Mouse (Mus musculus): ENCODE data around the gene Ceacam19.
A peak's percentile ranks its signal among the peaks of the same experiment; 100 is the strongest.
"Not testable (repeated sequence)": the region's sequence is repeated elsewhere in the genome, so short reads cannot be mapped to it uniquely, and the experiment has no call there.

The Ceacam19 gene

DNA sequence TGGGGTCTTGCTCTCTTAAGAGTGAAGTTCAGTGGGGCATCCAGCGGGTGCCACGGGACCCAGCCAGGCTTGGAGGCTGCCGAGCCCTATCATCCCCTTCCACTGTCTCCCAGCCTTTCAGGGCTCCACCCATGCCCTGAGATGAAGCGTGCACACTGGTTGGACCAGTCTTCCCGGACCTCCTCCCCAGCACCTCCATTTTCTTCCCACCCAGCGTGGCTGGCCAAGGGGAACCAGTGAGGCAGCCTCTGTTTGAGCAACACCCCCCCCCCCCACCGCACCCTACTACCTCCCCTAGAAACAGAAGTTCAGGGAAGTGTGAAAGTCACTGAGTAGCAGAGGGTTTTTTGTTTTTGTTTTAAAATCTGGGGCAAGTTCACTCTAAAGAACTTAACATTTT lies at the start of gene Ceacam19:
Ceacam19 (minus strand) TSS at position 117 of the 400 bp plus-strand sequence.
- no peak for DNase-seq

DNA sequence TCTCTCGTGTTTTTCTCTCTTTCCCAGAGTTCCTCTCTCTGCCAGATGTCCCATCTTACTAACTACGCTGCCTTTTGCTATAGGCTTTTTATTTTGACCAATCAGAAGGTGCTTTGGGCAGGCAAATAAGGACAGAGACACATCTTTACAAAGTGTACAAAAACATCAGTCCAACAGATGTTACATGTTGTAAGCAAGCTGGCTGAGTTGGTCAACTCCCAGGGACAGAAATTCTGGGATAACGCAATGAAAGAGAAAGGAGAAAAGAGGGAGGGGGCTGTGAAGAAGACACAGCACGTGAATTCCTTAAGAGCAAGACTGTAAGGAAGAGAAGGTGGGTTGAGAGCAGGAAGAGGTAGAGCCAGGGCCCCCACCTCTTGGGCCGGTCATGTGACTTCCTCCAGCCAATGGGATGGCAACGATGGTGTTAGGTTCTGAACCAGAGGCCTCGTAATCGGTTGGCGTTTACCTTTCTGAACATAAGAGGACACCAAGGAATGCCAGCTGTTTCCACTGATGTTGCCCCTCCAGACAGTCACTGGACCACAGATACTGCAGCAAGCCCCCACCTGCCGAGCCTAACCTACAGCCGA lies 49.6 kb upstream of the Ceacam19 start:
- no peak for DNase-seq

DNA sequence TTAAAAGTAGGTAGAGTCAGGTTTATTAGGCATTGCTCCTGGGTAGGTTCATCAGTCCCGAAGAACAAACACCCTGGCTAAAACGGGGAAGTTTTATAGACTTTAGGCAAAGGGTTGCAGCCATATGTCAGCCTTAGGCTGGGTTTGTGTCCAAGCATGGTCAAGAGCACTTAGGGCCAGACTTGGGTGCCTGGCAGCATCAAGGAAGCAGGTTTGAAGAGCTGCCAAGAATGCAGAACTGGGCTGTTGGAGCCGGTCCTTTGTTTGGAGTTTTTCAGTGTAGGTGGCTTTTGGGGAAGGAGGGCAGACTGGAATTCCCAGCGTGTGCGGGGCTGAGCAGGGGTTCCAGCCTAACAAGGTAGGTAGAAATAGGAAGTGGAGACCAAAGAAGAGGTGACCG lies 48.2 kb upstream of the Ceacam19 start:
- DNase-seq: peak in 1 of 2 experiments; percentile 52

DNA sequence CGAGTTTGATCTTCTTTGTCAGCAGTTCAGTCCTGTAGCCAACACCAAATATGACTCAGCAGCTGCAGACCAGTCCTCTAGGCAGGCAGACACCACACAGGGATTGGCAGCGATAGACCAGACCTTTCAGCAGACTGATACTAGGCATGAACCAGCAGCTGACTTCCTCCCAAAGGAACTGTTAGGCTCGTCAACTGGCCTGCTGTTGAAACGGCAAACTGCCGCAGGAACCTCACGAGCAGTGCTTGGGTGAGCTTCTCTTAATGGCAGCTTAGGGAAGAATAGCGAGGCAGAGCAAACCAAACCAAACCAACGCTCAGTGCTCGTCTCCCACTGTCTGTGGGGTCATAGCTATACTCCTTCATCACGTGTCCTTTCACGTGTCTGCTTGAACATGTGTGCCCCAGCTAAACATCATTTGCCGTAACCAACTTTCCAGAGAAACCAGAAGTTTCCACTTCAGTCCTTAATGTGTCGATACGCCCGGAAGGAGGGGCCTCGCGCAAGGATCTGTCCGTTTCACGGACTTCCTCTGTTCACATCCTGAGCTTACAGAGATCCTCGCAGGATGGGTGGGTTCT lies 47.5 kb upstream of the Ceacam19 start:
- no peak for DNase-seq

DNA sequence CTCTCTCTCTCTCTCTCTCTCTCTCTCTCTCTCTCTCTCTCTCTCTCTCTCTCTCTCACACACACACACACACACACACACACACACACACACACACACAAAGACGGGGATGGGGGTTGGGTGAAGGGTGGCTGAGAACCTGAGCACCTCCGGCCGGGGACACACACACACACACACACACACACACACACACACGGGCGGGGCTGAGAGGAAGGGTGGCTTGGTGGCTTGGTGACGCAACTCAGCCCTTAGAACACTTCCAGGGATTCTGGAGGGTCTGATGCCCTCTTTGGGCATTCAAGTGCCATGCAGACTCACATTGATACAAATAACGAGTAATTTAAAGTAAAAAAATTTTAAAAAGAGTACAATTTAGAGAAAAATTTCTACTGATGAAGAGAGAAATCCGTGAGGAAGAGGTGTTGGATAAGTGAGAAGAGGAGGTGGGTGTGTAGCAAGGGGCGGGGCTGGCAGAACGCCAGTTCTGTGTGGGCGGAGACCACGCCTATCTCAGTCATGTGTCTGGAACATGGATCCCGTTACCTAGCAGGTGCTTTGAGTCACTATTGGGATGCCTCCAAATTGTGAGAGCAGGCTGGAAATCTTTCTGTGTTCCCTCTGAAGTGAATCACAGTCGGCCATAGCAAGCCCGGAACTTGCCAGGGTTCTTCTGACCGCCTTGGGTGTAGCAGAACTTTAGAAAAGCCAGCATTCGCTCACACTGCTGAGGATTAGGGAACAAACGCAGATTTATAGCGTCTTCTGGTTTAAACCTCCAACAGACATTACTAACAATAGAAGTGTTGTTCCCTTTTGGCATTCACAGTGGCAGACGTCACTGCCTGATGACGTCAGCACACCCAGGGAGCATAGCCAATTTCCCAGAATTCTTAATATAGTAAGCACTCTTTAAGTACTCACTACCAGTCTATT lies 45.4 kb upstream of the Ceacam19 start:
- DNase-seq: peak; percentile 40 to 58

DNA sequence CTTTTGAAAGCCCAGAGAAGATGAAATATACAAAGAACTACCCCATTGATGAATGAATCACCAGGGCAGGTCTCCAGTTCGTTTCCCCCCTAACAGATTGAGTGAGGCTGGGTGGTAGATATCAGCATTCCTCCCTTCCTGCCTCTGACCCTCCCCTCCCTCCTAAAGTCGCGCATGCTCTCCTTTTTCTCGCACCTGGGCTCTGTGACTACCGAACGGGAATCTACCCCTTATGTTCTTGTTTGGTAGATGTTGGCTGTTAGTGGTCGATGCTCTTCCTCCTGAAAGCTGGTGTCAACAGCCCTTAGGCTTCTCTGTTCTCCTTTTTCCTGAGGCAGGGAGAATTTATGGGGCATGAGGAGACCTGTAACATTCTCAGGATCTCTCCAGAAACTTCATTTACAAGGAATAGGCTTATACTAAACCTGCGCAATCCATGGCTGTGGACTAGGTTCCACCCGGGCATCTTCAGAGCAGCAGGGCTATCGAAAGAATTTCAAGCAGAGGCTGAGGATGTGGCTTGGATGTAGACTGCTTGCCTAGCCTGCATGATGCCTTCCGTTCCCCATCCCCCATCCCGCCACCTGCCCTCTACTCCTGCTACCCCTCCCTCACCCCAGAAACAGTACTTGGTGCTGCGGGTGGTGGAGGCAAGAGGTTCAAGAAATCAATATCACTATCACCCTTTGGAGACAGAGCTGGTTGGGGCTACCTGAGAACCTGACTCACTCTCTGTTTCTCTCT lies 44.5 kb upstream of the Ceacam19 start:
- no peak for DNase-seq

DNA sequence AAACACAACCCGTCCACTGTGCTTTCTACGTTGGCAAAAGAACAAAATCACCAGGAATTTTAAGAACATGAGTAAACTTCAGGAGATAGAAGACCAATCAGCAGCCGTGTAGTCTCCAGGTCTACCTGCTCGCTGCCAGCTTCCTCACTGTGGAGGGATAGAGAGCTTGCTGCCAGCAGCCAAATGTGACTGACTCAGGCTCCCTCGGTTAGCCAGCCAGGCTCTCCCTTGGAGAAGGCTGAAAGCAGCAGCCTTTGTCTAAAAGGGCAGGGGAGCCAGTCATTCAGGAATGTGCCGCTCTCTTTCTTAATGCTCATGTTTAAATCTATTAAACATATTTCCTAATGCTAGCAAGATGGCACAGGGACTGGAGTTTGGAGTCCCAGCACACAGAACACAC lies 42.7 kb upstream of the Ceacam19 start:
- not testable (repeated sequence) for DNase-seq

DNA sequence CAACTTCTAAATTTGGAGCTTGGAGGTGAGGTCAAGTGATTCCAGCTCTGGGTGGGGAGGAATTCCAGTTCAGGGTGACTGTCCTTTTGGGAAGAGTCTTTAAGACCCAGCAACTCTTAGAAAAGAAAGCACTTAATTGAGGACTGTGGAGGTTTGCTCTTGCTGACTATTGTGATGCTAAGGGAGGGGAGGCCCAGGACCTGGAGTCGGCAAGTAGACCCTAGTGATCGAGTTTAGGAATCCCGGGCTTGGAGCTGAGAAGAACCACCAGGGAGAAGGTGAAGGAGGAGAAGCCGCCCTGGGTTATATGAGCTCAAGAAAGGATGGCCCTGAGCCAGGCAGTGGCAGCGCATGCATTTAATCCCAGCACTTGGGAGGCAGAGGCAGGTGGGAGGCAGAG lies 40.7 kb upstream of the Ceacam19 start:
- DNase-seq: no peak

DNA sequence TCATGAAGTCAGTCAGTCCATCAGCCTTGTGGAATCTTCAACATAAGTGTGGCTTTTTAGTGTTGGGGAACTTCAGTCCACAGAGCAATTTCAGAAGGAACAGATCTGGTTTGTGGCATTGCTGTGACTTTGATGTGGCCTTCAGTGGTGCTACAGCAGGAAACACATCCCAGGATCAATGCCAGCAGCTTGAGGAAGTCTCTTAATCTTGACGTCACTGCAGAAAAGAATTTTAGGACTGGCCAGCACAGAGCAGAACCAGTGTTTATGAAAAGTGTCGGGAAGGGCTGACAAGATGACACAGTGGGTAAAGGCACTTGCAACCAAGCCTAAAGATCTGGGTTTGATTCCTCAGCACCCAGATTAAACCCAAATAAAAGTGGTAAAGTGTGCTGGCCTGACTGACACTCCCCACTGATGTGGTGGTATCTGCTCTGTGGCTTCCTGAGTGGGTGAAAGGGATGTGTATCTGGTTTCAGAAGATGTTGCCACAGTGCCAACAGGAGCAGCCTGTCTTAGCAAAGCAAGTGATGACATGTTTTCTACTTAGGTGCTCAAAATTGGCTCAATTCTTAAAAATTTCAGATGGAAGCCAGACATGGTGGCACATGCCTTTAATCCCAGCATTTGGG lies 39.2 kb upstream of the Ceacam19 start:
- DNase-seq: peak in 1 of 2 experiments; percentile 29

DNA sequence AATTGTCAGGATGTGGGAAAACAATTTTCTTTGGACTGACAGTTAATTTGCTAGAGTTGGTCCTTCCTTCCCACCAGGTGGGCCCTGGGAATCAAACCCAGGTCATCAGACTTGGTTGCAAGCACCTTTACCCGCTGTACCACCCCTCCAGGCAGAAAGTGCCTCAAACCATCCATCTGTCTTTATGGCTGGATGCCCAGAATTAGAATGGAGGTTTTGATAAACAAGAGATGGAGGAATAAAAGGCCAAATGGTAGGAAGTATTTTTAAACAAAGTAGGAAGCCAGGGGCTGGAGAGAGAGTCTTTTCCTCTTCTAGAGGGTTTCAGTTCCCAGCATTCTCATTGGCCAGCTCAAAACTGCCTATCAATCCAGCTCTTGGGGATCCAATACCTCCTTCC lies 37.6 kb upstream of the Ceacam19 start:
- no peak for DNase-seq

DNA sequence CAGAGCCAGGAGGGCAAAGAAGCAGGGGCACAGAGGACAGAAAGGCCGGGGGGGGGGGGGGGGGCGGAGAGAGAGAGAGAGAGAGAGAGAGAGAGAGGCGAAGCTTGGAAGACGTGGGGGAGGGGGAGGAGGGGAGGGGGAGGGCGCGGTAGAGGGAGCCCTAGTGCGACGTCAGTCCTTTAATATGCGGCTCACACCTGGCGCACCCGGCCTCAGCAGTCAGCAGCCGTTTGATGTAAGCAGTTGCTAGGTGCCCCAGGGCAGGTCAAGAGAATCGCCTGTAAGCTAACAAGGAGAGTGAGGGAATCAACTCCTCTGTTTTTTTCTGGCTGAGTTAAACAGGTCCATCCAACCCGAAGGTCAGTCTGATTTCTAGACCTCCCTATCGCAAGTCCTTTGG lies 36.0 kb upstream of the Ceacam19 start:
- DNase-seq: no peak

DNA sequence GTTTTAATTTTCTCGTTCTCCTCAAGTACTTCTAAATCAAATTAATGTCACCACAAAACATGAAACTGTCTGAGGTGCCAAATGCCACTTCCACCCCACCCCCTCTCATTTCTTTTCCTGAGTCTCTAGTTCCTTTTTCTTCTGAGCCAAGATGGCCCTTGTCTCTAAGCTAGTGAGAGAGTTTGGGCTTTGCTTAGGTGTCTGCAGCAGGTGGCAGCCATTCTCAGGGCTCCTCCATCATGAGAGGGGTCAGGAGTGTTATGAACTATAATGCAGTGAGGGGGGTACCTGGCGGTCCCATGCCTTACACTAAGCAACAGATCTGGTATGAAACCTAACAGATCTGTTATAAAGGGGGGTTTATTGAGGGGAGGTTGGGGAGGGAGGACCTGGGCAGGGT lies 35.6 kb upstream of the Ceacam19 start:
- DNase-seq: no peak

DNA sequence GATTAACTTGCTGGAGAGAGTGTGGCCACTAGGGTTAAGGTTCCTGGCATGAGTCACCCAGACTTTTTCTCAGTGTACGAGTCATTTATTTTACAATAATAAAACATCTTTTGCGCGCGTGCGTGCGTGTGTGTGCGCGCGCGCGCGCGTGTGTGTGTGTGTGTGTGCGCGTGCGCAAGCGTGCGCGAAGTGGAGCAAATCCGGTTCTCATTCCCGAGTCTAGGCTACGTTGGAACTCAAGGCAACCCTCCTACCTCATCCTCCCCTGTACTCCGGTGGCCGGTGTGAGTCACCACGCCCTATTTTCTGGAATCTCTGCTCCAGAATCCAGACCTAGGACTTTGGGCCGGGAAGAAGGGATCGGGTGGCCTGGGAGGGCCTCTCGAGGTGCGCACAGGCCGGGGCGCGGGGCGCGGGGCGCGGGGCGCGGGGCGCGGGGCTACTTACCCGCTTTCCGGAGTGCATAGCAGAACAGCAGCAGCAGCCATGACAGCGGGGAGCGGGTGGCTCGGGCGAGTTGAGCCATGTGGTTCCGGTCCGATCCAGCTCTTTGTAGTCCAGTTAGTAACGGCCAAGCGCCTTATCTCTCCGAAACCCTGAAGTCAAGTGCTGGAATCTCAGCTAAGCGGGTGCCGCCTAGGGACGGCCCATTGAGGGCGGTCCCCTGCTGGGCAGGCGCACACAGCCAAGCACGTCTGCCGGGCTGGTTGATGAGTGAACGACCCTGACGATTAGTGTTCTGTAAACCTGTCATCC lies 32.9 kb upstream of the Ceacam19 start, which contains the start of gene Pvr:
Pvr (minus strand) TSS at position 655 of the 756 bp plus-strand sequence.
- DNase-seq: peak; percentile 83 to 86

DNA sequence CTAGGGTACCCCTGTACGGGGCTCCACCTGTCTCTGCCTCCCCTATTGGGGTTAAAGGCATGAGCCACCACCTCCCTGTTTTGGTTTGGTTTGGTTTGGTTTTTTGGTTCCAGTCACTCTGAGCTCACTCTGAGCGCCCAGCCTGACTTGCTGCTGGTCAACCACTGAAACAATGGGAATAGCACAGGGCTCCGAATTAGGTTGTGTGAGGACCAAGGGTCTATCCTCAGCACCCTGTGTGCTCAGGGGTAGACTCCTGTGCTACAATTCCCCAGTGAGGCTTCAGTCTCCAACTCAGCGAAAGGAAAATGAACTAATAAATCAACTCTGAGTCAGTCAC lies 32.4 kb upstream of the Ceacam19 start:
- DNase-seq: no peak

DNA sequence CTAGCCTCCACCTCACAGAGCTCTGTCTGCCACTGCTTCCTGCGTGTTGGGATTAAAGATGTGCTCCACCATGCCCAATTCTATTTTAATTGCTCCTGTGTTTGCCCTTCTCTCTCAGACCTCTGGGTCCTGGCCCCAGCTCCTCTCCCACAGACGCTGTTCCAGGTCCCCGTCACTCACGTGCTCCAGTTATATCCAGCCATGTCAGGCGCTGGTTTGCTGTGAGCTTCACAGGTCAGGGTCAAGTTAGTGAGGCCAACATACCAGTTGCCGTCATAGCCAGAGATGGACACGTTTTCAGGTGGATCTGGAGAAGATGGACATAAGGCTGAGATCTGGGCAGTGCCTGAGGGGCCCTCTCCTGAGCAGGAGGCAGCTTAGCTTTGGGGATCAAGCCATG lies 26.8 kb upstream of the Ceacam19 start:
- DNase-seq: no peak

DNA sequence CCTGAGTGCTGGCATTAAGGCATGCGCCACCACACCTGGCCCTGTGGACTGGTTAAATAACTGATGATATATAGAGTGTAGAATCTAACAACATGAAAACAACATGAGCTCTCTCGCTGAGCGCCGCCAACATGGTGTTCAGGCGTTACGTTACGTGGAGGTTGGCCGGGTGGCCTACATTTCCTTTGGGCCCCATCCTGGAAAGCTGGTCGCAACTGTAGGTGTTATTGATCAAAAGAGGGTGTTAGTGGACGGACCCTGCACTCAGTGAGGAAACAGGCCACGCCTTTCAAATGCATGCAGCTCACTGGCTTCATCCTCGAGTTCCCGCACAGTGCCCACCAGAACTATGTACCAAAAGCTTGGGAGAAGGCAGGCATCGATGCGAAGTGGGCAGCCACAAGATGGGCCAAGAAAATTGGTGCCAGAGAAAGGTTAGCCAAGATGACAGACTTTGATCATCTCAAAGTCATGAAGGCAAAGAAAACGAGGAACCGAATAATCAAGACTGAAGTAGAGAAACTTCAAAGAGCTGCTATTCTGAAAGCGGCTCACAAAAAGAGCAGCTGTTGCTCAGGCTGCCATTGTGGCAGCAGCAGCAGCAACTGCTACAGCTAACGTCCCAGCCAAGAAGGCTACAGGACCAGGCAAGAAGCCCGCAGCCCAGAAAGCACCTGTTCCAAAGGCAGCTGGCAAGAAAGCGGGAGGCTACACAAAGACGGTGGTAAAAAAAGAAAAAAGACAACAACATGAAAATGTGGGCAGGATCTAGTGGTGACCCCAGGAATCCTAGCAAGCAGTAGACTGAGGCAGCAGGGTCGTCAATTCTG lies 24.1 kb upstream of the Ceacam19 start:
- DNase-seq: no peak

DNA sequence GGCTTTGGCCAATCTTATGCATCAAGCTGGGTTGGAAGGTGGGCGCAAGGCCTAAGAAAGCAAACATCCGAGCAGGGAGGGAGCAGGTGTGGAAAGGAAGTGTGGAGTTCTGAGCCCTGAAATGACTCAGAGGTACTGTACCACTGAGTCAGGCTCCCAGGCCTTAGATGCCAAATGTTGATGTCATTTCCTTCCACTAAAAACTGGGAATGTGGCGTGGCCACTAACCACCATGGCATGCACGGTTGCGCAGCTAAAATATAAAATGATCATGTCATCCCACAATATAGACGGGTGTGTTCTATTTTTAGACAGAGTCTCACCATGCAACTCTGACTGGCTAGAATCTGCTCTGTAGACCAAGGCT lies 23.5 kb upstream of the Ceacam19 start:
- no peak for DNase-seq

DNA sequence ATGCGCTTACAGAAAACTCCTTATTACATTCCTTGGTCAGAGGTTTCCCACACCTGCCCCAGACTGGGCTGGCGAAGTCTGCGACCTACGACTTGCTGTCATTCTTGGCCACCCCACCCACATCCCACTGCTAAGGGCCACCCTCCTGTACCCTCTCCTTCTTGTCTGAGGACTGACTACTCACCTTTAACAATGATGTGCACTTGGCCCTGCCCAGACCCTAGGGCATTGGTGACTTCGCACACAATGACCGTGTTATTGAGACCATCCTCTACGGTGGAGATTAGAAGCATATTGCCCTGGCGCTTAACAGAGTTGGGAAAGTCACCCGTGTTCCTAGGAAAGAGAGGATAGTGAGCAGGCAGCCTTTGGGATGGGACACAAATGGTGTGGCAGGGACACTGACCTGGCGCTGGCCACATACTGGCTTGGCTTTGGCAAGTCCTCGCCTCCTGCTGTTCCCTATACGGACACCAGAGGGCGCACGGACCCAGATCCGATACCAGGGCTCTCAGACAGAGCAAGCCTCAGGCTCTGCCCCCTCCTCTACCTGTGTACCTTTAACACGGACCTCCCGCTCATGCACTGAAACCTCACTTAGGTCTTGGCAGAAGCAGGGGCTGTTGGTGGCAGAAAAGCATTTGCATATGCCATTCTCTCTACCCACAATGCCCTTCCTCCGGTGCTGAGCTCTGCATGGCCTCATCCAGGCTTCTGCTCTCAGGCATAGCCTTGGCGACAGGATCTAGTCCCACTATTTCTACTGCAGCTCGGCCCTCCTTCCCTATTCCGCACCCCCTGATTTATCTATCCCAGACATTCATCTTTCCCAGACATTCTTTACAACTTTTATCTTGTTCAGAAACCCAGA lies 22.9 kb upstream of the Ceacam19 start:
- DNase-seq: peak; percentile 65 to 87

DNA sequence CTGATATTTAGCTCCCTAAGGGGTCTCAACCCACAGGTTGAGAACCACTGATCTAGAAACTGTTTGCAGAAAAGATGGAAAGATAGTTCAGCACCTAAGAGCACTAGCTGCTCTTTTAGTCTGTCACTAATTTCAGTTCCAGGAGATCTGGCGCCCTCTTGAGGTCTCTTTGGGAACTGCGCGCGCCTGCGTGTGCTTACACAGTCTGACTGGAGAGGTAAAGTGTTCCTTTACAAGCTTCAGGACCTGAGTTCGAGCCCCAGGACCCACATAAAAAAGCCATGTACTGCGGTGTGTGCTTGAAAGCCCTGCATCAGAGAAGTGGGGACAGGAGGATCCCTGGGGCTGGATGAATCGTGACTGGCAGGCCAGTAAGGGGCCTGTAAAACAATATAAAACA lies 2.1 kb upstream of the Ceacam19 start:
- peak in 1 of 2 experiments; percentile 70 for DNase-seq

DNA sequence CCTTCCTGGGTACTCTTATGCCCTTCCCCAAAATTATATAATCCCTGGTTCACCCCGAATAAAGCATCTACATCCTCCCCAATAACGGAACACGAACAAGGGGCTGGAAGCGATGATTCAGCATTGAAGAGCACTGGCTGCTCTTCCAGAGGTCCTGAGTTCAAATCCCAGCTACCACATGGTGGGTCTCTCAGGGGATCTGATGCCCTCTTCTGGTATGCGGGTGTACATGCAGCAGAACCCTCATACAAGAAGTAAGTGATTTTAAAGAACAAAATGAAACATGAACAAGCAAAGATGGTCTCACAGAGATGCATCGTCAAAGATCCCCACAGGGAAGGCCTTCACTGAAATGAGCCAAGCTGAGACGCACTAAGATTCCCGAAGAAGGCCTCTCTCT lies 7.0 kb downstream of the Ceacam19 start:
- no peak for DNase-seq
